Mouse (Mus musculus): ENCODE data around the gene Ggn. TPM values are rescaled to one million over a fixed set of nuclear protein-coding genes. Genes with fewer than 3 reads are reported as not detected.
A peak's percentile ranks its signal among the peaks of the same experiment; 100 is the strongest.
"Not testable (repeated sequence)": the region's sequence is repeated elsewhere in the genome, so short reads cannot be mapped to it uniquely, and the experiment has no call there.

Ggn gene
- polyA plus RNA-seq, 1 experiment = 0.78 TPM

- DNase-seq (ENCODE audit: extremely low spot score in 1 of 2, low spot score in 1 of 2) = not testable (repeated sequence)
Measured at GRCm38 (mm10) chr7:29211013-29211412, 41.0 kb downstream of the Ggn start.

GRCm38 (mm10) chr7:29211415-29212198 is 41.6 kb downstream of the Ggn start:
- peak; percentile 24 to 61 for DNase-seq (ENCODE audit: extremely low spot score in 1 of 2, low spot score in 1 of 2)

GRCm38 (mm10) chr7:29212199-29212765 is 42.3 kb downstream of the Ggn start:
- DNase-seq (ENCODE audit: extremely low spot score in 1 of 2, low spot score in 1 of 2) = no peak

- not testable (repeated sequence) for DNase-seq (ENCODE audit: extremely low spot score in 1 of 2, low spot score in 1 of 2)
Measured at GRCm38 (mm10) chr7:29212775-29213560, 43.0 kb downstream of the Ggn start.

- DNase-seq (ENCODE audit: extremely low spot score in 1 of 2, low spot score in 1 of 2) = peak in 1 of 2 experiments; percentile 29
Measured at GRCm38 (mm10) chr7:29213675-29214082, 43.7 kb downstream of the Ggn start, which contains the start of gene Catsperg1. TSS of gene Catsperg1 (minus strand) at chr7:29214035.

- DNase-seq (ENCODE audit: extremely low spot score in 1 of 2, low spot score in 1 of 2) = no peak
Measured at GRCm38 (mm10) chr7:29214236-29214635, 44.2 kb downstream of the Ggn start.

- no peak for DNase-seq (ENCODE audit: extremely low spot score in 1 of 2, low spot score in 1 of 2)
Measured at GRCm38 (mm10) chr7:29214846-29215245, 44.8 kb downstream of the Ggn start.

Other genes with a start within 250 kb of the Ggn start
- gene Actn4, start 207.9 kb upstream of the Ggn start, polyA plus RNA-seq (2012; rRNA removed) = 214 and 220 TPM in 2 replicates
- 311 and 352 TPM in 2 replicates for gene Eif3k, start 188.3 kb upstream of the Ggn start, polyA plus RNA-seq (2012; rRNA removed)
- 3.1 and 3.8 TPM in 2 replicates for gene Map4k1, start 188.2 kb upstream of the Ggn start, polyA plus RNA-seq (2012; rRNA removed)
- 10.1 and 12.2 TPM in 2 replicates for gene Ryr1, start 45.0 kb upstream of the Ggn start, polyA plus RNA-seq (2012; rRNA removed)
- 2.5 and 2.6 TPM in 2 replicates for gene Rasgrp4, start 35.4 kb upstream of the Ggn start, polyA plus RNA-seq (2012; rRNA removed)
- gene Fam98c, start 14.0 kb upstream of the Ggn start, polyA plus RNA-seq (2012; rRNA removed) = 56.8 and 65.5 TPM in 2 replicates
- 35.5 and 38.0 TPM in 2 replicates for gene Spred3, start 201 bp downstream of the Ggn start, polyA plus RNA-seq (2012; rRNA removed)
- gene Psmd8, start 10.5 kb downstream of the Ggn start, polyA plus RNA-seq (2012; rRNA removed) = 197 and 217 TPM in 2 replicates
- 4.9 and 6.2 TPM in 2 replicates for gene Catsperg1, start 43.8 kb downstream of the Ggn start, polyA plus RNA-seq (2012; rRNA removed)
- 2.5 TPM in 2 replicates for gene Kcnk6, start 62.3 kb downstream of the Ggn start, polyA plus RNA-seq (2012; rRNA removed)
- gene Yif1b, start 68.1 kb downstream of the Ggn start, polyA plus RNA-seq (2012; rRNA removed) = 61.8 and 66.5 TPM in 2 replicates
- gene 2200002D01Rik, start 78.3 kb downstream of the Ggn start, polyA plus RNA-seq (2012; rRNA removed) = 0.34 and 0.40 TPM in 2 replicates
- gene Spint2, start 111.7 kb downstream of the Ggn start, polyA plus RNA-seq (2012; rRNA removed) = 20.3 and 21.4 TPM in 2 replicates
- gene Ppp1r14a, start 119.1 kb downstream of the Ggn start, polyA plus RNA-seq (2012; rRNA removed) = 22.1 and 26.9 TPM in 2 replicates
- gene Dpf1, start 133.7 kb downstream of the Ggn start, polyA plus RNA-seq (2012; rRNA removed) = 90.5 and 91.9 TPM in 2 replicates